Mouse (Mus musculus) heart, adult 9 months (tissue): Measurements from ENCODE around the gene Aqp8.

ENCODE experiments used
- DNase-seq, 2 experiments: peaks; one replicate each; pipeline ENCODE4 v3.0.0; 2022; ENCODE audit warnings: low spot score in 2 of 2

Aqp8 gene

DNA sequence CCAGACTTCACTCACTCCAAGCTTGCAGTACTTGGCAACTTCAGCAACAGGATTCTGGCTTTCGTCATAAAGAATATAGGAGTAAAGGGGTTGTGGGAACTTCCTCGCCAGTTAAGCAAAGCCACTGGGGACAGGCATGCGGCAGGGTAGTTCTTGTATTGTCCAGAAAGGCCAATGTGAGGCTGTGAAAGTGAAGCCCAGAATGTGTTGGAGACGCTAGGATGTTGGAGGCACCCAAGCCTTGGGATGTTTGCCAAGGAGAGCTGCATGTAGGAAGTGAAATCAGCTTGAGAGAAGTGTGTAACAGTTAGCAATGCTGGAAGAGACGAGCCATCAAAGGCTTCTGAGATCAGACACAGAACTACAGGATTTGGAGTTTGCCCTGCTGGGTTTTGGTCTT lies 25.6 kb downstream of the Aqp8 start:
- peak in 1 of 2 experiments; percentile 6 for DNase-seq

DNA sequence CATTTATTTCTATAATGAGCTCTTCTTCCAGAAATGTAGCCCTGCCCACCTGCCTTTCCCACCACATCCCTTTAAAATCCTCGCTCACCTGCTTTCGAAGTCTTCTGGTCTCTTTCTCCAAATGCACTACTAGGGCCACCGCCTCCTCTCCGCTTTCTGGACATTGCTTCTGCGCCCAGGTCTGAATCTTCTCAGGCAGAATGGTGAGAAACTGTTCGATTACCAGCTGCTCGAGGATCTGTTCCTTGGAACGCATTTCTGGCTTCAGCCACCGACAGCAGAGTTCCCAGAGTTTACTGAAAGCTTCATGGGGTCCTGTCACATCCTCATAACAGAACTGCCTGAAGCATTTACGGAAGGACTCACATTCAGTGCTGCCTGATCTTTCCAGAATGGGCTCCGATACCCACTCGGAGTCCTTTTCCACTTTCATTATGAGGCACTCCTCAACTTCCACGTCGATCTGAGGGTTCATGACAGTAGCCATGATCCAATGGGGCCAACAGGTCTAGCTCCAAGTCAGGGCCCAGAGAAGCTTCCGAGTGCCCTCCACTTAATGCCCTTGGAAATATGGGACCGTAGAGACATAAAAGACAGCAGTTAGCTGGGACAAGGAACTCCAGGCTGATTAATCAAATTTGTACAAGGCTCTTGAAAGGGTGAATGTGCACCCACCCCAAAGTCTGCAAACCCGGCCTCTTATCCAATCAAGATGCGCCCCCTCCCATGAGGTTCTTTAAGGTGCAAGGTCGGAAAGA lies 37.6 kb downstream of the Aqp8 start:
- peak in 1 of 2 experiments; percentile 3 for DNase-seq

DNA sequence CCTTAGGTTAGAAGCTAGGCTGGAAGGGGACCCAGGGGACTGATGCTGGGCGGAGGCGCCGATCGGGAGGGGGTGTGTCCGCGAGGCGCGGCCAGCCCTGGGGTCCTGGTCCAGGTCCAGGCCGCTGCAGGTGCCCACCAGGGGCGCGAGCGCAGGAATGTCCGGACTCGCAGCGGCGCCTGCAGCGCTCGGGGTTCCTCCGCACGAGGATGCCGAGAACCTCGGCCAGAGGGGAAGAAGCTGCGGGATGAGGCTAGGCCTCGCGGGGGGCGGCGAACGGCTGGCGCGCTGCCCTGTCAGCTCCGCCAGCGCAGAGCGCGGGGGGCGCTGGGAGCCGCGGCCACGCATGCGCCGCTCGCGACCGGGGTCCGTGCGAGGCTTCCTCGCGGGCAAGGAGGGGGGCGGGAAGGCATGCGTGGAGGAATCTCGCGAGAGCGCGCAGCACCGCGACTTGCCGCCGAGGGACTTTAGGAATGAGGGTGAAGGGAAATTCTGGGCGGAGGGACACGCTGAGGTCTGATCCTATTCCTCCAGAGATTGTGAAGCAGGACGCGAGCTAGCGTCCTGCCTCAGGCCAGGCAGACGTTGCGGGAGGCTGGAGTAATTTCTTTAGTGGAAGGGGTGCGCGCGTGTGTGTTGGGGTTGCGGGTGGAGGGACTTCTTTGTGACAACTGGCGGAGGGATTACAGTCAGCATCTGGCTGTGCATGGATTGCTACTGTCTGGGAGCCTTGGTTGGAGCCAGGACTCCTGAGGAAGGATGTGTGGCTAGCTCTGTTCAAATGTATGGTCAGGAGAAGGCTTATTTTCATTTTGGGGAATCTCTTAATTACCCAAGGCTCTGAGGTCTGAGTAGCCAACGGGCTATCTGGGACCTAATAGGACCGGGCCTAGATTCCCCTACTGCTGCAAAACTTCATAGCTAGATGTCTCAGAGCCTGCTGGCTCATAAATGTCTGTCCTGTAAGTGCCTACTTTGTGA lies 38.4 kb downstream of the Aqp8 start, which contains the start of gene Zkscan2:
Gene Zkscan2 (minus strand): TSS at position 211 of the 981 bp plus-strand sequence.
- DNase-seq: peak; percentile 59 to 75

DNA sequence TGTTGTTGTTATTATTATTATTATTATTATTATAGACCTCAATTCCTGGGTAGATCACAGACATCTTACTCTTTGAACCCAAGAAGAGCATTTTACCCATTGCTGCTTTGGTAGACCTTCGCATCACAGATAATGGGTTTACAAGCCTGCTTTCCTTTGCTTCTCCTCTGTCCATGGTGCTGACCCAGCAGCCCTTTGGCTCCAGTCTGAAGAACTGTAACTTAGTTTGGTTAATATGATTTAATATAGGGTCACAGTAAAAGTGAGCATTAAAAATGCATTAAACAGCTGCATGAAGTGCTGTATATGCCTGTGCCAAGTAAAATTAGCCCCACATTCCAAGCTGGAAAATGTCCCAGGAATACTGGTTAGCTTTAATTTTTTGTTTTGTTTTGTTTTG lies 41.3 kb downstream of the Aqp8 start:
- DNase-seq: no peak

DNA sequence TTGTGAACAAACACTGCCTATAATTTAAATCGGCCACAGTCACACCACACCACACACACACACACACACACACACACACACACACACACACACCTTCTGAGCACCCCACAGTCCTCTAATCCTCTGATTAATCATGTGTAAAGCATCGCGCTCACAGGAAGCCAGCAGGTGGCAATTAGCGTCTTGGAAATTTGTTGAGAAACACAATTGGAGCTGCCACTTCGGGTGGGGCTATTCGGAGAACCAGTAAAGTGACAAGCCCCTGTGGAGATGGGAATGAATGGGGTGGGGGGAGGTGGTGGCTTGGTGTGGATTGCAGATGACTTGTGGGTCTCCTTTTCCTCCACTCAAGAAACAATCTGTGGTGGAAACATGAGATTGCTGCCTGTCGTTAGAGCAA lies 45.9 kb downstream of the Aqp8 start:
- DNase-seq: no peak
